Mouse (Mus musculus): ENCODE measurements around the gene Fhit. TPM values are rescaled to one million over a fixed set of nuclear protein-coding genes. Genes with fewer than 3 reads are reported as not detected.
"Not testable (repeated sequence)": the region's sequence is repeated elsewhere in the genome, so short reads cannot be mapped to it uniquely, and the experiment has no call there.

The Fhit gene
- total RNA-seq, 1 experiment from 2014 or later: not detected

DNA sequence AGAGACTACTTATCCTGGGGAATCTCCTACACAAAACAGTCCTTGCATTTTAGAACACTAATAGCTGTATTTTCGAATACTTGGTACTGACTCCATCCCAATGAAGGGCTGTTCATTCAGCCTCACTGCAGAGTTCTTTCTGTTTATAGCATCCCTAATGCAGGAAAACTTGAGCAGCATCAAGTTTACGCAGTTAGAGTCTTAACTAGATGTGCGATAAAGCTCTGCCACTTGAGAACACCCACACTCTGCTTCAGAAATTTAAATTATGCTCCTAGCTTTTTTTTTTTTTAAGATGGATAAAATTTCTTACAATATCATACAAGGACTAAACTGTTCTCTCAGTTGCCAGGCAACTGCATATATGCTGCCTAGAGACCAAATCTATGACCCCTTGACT, 183.2 kb downstream of the Fhit start:
- ATAC-seq (replicated peaks; ENCODE audit: insufficient number of reproducible peaks, low FRiP score, low TSS enrichment, poor library complexity, severe bottlenecking): no peak

GRCm38 (mm10) chr14:10941647-10942046, 220.2 kb downstream of the Fhit start:
- no peak for ATAC-seq (replicated peaks; ENCODE audit: insufficient number of reproducible peaks, low FRiP score, low TSS enrichment, poor library complexity, severe bottlenecking)

DNA sequence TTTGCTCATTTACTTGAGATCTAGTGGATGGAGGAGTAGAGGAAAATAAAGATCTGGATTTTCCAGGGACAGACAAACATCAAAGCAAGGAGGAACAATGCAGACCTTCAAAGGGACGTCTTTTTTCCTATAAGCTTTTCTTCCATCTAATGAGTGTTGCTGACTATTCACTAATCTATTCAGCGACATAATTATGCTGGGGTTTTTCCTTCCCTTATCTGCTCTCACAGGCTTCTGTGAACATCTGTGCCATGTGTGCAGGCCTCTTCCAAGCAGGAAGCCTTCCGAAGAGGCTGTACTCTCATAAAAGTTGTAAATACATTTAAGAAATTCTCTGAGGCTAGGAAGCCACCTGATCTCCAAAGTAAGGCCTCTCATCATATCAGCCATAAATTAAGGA, 228.2 kb downstream of the Fhit start:
- no peak for ATAC-seq (replicated peaks; ENCODE audit: insufficient number of reproducible peaks, low FRiP score, low TSS enrichment, poor library complexity, severe bottlenecking)

DNA sequence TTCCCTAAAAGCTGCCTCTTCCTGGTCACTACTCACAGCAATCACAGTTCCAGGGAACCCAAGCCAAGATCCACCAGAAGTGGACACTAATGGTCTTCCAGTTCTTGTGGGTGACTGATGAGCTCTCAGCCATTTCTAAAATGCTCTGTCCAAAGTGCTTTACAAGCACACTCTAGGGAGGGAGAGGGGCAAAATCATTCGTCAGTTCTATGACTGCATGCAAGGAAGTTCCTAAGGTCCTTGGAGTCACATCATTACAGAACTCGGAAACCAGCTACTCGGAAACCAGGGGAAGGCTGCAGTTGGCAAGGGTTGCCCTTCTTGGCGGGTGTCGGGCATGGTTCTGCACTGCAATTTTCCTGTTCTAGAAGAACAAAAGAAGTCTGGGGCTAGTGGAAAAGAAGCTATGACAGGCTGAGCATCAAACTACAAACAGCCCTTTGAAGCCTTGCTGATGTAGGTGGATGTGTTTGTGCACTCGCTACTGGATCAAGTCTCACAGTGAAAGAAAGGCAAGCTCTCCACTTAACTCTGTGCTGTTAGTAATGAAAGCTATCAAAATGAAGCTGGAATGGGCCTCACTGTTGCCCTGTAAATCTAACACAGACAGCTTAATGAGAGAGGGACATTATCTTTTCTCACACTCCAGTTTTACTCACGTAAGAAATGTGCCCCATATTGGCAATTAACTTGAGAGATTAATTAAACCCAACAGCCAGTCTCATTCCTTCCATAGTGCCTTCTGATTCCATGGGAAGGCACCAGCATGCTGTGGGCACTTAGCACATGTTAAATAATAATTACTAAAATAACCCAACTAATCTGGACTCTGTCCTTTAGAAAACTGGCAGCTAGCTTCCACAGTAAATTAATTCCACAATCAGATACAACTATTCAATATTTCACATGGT, 243.7 kb downstream of the Fhit start:
- no peak for ATAC-seq (replicated peaks; ENCODE audit: insufficient number of reproducible peaks, low FRiP score, low TSS enrichment, poor library complexity, severe bottlenecking)

DNA sequence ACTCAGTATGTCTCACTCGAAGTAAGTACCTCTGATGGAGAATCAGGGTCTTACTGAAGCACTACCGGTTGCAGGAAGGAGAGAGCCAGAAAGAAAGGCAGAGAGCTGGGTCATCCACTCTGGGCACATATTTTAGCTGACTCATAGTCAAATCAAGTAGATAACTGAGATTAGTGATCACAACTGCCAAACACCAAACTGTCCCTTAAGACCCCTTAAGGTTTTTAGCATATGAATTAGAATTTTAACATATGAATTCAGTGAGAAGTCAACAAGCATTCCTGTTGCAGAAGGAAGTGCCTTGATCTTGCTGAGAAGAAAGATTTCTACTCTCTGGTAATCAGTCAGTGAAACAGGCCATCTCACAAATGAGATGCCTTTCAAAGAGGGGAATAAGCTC, 253.8 kb downstream of the Fhit start:
- ATAC-seq (replicated peaks; ENCODE audit: insufficient number of reproducible peaks, low FRiP score, low TSS enrichment, poor library complexity, severe bottlenecking): no peak

GRCm38 (mm10) chr14:10882759-10883158, 279.1 kb downstream of the Fhit start:
- no peak for ATAC-seq (replicated peaks; ENCODE audit: insufficient number of reproducible peaks, low FRiP score, low TSS enrichment, poor library complexity, severe bottlenecking)

DNA sequence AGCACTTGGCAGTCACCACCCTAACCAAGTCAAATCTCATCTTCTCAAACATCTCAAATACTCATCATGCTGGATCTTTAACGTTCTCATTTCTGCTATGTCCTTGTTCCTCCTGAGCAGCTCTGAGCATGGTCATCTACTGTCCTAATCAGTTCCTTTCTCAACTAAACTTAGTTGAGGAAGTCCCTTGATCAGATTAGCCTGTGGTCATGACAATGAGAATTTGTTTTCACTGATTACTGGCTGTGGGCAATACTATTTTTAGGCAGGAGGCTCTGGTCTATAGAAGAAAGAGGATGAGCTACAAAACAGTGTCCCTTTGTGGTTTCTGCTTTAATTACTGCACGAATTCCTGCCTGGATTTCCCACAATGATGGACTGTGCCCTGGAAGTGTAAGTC, 281.1 kb downstream of the Fhit start:
- no peak for ATAC-seq (replicated peaks; ENCODE audit: insufficient number of reproducible peaks, low FRiP score, low TSS enrichment, poor library complexity, severe bottlenecking)

DNA sequence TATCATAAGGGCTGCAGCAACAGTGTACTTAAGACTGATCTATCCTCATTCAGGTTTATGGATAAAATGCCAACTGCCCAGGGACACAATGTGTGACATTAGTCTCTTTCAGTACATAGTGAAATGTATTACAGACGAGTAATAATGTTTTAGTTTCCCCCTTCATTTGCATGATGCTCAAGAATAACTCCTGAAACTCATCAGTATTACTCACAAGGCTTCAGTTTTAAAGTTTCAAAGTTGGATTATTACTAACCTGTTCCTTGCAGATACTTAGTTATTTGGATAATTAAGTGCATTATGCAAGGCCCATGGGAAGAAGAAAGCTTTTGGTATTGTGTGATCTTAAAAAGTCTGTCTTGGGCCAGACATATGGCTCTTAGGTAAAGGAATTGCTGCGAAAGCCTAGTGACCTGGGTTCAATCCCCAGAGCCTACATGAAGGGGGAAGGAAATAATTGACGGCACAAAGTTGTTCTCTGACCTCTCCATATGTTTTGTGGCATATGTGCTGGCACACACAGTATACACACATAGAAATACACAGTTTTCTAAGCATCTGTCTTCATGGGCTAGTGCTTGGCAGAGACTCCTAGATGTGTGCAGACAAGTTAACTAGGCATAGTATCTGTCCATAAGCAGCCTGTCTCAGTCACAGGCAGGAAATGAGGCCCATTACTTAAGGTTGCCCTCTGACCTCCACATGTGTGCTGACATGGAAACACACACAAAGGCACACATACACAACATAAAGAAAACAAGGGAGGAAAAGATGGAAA, 287.1 kb downstream of the Fhit start:
- ATAC-seq (replicated peaks; ENCODE audit: insufficient number of reproducible peaks, low FRiP score, low TSS enrichment, poor library complexity, severe bottlenecking): no peak

DNA sequence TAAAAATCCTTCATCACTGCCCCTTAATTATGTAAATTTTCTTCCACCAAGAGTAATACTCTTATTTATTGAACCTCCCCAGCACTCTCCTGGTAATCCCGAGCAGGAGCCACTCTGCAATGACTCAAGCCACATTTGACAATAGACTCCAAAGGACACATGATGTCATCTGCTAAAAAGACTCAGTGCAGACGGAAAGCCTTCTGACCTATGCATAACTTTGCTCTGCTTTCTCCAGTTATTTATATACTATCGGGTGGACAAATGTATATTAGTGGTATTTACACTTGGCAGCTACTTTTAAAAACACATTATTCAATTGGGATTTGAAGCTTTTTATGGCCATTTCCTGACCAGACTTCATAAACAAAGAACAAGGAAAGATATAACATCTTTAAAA, 304.2 kb downstream of the Fhit start:
- no peak for ATAC-seq (replicated peaks; ENCODE audit: insufficient number of reproducible peaks, low FRiP score, low TSS enrichment, poor library complexity, severe bottlenecking)

- ATAC-seq (replicated peaks; ENCODE audit: insufficient number of reproducible peaks, low FRiP score, low TSS enrichment, poor library complexity, severe bottlenecking): no peak
These were observed 309.9 kb downstream of the Fhit start for GRCm38 (mm10) chr14:10851936-10852335.

GRCm38 (mm10) chr14:10836001-10836400, 325.8 kb downstream of the Fhit start:
- ATAC-seq (replicated peaks; ENCODE audit: insufficient number of reproducible peaks, low FRiP score, low TSS enrichment, poor library complexity, severe bottlenecking): no peak

DNA sequence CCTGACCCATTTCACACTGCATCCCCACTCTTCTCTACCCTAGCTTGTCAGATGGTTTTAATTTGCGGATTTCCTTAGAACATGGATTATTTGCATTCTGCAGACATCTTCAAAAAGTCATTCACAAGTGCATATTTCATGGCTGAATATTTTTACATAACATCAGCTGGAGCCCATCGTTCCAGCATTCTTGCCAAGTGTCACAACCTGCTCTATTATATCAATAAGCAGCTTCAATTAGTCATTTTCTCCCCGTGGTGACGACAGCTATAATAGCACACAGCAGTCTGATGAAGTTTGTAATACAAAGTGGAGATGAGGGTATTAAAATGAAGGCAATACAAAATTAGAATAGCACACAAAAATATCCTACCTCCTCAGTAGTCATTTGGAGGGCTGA, 337.0 kb downstream of the Fhit start:
- no peak for ATAC-seq (replicated peaks; ENCODE audit: insufficient number of reproducible peaks, low FRiP score, low TSS enrichment, poor library complexity, severe bottlenecking)

GRCm38 (mm10) chr14:10813551-10813950, 348.3 kb downstream of the Fhit start:
- no peak for ATAC-seq (replicated peaks; ENCODE audit: insufficient number of reproducible peaks, low FRiP score, low TSS enrichment, poor library complexity, severe bottlenecking)

- no peak for ATAC-seq (replicated peaks; ENCODE audit: insufficient number of reproducible peaks, low FRiP score, low TSS enrichment, poor library complexity, severe bottlenecking)
These were observed 363.2 kb downstream of the Fhit start for GRCm38 (mm10) chr14:10798489-10799180.

GRCm38 (mm10) chr14:10797595-10797994, 364.2 kb downstream of the Fhit start:
- no peak for ATAC-seq (replicated peaks; ENCODE audit: insufficient number of reproducible peaks, low FRiP score, low TSS enrichment, poor library complexity, severe bottlenecking)

GRCm38 (mm10) chr14:10795498-10796075, 366.2 kb downstream of the Fhit start:
- ATAC-seq (replicated peaks; ENCODE audit: insufficient number of reproducible peaks, low FRiP score, low TSS enrichment, poor library complexity, severe bottlenecking): no peak

GRCm38 (mm10) chr14:10783929-10784328, 377.9 kb downstream of the Fhit start:
- no peak for ATAC-seq (replicated peaks; ENCODE audit: insufficient number of reproducible peaks, low FRiP score, low TSS enrichment, poor library complexity, severe bottlenecking)

- no peak for ATAC-seq (replicated peaks; ENCODE audit: insufficient number of reproducible peaks, low FRiP score, low TSS enrichment, poor library complexity, severe bottlenecking)
These were observed 383.1 kb downstream of the Fhit start for GRCm38 (mm10) chr14:10778721-10779120.

GRCm38 (mm10) chr14:10754883-10755282, 407.0 kb downstream of the Fhit start:
- ATAC-seq (replicated peaks; ENCODE audit: insufficient number of reproducible peaks, low FRiP score, low TSS enrichment, poor library complexity, severe bottlenecking): not testable (repeated sequence)

All from monocyte, adult 5-6 weeks (primary cell).